Mouse (Mus musculus) lung, adult 2 months (tissue): Measurements from ENCODE around the gene Icos. TPM values are rescaled to one million over a fixed set of nuclear protein-coding genes. Genes with fewer than 3 reads are reported as not detected.

Source experiments
- DNase-seq: peaks from one replicate; pipeline ENCODE4 v3.0.0; 2022
- H3K4me1 ChIP-seq: fragments of 200-500 bp; 2 replicates; pipeline ENCODE4 v1.6.1; 2011; ENCODE audit warnings: low read length; ENCODE audit not compliant: control insufficient read depth, insufficient read depth
- H3K4me3 ChIP-seq: fragments of 200-500 bp; replicated peaks from 2 replicates; pipeline ENCODE3; 2011; ENCODE audit warnings: low read depth, mild to moderate bottlenecking, control low read depth, low read length; ENCODE audit errors: extremely low read depth
- CTCF ChIP-seq: fragments of 200-500 bp; IDR thresholded peaks from 2 replicates; pipeline ENCODE4 v1.5.1; 2011; ENCODE audit warnings: mild to moderate bottlenecking, low read length, control low read depth; ENCODE audit not compliant: insufficient read depth
- POLR2A ChIP-seq: fragments of 200-500 bp; IDR thresholded peaks from 2 replicates; pipeline ENCODE4 v1.6.1; 2011; ENCODE audit warnings: low read depth, mild to moderate bottlenecking, control low read depth, low read length, borderline replicate concordance; ENCODE audit errors: extremely low read depth
- WGBS: fragments of 180-500 bp; shearing (Covaris S2); methylation state at CpG from one replicate; pipeline ENCODE4 v1.1.7; 2018; 5-methylcytosine and 5-hydroxymethylcytosine counted together
- polyA plus RNA-seq: library from polyadenylated mRNA; depleted of rRNA; stranded (reverse); fragments of >200 nt; gene quantifications from 2 replicates; pipeline ENCODE4 v1.2.3, GENCODE M21; 2012; rRNA removed

Icos gene
- polyA plus RNA-seq, 1 experiment: 0.60 TPM

DNA sequence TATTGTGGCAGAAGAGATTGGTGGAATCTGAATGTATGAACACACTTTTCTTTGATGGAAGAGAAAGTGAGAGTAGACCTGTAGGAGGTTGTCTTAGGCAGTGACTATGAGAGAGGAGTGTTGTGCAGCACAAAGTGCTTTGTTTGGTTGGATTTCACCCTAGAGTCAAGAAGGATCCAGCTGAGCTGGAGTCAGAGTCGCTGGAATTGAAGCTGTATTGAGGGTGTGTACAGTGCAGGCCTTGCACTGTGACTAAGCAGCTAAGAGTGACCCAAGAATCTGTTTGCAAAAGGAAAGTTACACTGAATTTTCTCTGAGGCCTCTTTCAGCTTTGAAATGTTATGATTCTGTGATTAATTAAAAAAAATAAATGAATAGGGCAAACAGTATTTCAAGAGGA, 52.2 kb downstream of the Icos start:
- no peak overlapping the region for H3K4me3 ChIP-seq
- TF ChIP-seq POLR2A: no peak
- TF ChIP-seq CTCF: no peak
- H3K4me1 ChIP-seq: no peaks in the 10 kb centered on the region
- WGBS: 27% methylated on average over 1 of the region's 1 CpGs
- DNase-seq: no peak

DNA sequence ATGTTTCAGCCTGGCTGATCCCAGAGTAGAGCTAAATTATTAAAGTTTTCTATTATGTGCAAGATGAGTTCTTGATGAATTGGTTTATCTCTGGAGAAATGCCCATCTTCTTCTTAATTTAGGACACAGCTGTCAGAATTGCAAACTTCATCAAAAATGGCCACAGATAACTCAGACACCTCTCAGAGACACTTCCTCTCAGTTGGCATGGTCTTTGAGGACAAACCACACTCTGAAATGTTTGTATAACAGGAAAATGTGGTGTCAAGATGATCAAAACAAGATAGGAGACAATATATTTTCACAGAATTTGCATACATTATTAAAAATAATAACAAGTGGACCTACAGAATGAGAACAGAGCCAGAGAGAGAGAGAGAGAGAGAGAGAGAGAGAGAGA, 52.8 kb downstream of the Icos start:
- DNase-seq: no peak
- Histone ChIP-seq H3K4me3 (no peak overlapping the region), H3K4me1 (no peaks in the 10 kb centered on the region)
- TF ChIP-seq POLR2A: no peak
- TF ChIP-seq CTCF: no peak

DNA sequence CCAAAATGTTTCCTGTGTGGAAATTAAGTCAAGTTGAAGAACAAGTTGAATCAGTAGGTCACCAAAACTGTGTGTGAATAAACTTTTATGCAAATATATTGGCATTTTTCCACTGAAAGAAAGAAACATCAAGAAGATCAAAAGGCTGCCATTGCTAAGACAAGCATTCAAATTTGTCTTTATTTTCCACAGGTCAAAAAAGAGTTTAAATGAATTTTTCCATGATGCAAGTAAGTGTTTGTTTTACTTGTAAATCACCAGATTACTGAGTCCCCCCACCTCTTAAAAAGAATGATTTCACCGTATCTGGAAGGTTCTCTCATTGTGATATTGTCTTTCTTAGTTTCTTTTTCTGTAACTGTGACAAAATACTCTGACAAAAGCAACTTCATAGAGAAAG, 57.5 kb downstream of the Icos start:
- H3K4me3 ChIP-seq: no peak overlapping the region
- H3K4me1 ChIP-seq: no peaks in the 10 kb centered on the region
- DNase-seq: no peak
- 62% methylated on average over 1 of the region's 1 CpGs for WGBS
- TF ChIP-seq CTCF (no peak), POLR2A (no peak)

DNA sequence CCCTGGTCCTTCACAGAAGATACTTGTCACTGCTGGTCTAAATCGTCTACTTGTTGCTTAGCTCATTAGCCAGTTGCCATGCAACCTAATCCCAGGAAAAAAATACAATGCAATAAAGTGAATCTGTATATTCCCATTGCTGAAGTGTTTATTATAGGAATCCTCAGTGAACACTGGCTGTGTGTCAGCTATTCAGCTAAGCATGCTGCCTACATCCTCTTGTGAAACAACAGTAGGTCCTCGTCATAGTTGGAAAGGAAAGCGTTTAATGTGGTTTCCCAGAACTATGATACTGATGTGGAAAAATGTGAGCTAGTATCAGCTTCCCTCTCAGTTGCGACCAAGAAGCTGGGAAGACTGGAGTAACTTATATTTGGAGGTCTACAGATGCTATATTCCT, 60.5 kb downstream of the Icos start:
- DNase-seq: no peak
- Histone ChIP-seq H3K4me1 (no peaks in the 10 kb centered on the region), H3K4me3 (no peak overlapping the region)
- TF ChIP-seq CTCF: no peak
- no peak for TF ChIP-seq POLR2A
- WGBS: 35% methylated on average over 4 of the region's 4 CpGs

DNA sequence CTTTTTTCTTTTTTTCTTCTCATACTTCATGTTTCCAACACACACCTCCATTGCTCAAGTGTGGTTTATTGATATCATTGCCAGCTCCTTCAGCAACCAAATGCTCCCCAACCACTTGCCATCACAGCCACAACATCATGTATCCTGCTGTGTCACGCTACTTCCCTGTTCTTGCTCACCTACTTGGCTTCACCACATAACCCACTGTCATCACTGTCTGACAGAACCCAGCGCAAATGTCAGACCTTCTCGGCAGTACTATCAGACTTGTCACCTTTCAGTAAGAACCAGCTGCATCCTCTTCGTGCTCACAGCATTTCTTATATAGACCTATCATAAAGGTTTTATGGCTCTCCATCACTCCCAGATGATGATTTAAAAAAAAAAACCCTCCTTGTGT, 61.6 kb downstream of the Icos start:
- Histone ChIP-seq H3K4me3 (no peak overlapping the region), H3K4me1 (no peaks in the 10 kb centered on the region)
- no peak for DNase-seq
- 80% methylated on average over 4 of the region's 4 CpGs for WGBS
- TF ChIP-seq POLR2A (no peak), CTCF (no peak)

DNA sequence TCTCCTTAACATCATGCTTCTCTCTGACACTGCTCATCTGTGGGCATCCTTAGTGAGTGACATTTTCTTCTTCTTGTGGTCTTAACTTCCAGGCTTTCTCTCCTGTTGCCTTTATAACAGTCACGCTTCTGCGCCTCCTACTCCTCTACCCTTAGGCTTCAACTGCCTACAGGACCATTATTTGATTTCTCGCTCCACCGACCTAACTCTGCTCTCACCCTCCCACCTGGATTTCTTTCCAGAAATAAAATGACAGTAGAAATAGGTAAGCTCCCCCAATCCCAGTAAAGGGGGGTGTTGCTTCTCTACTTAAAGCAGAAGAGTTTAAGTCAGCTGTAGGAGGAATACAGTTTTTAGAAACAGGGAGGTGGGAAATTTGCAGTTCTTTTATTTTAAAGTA, 62.7 kb downstream of the Icos start:
- DNase-seq: no peak
- 93% methylated on average over 4 of the region's 4 CpGs for WGBS
- TF ChIP-seq POLR2A (no peak), CTCF (no peak)
- Histone ChIP-seq H3K4me3 (no peak overlapping the region), H3K4me1 (no peaks in the 10 kb centered on the region)

DNA sequence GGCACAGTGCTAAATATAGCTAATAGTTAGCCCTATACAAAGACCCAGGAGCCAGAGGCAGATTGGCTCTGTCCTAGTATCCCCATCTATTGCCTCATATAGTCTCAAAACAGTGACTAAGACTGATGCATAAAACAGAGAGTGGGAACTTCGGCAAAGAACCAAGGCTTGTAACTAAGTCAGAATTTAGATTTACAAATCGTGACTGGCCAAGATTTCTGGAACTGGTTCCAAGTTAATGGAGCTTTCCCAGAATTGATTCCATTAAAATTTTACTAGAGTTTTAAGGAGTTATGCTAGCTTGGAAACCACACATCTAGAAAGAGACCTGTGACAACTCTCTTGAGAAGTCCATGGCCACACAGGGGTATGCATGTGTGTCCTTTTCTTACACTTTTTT, 65.1 kb downstream of the Icos start:
- Histone ChIP-seq H3K4me1 (no peaks in the 10 kb centered on the region), H3K4me3 (no peak overlapping the region)
- DNase-seq: no peak
- no peak for TF ChIP-seq POLR2A
- TF ChIP-seq CTCF: no peak
- 67% methylated on average over 2 of the region's 2 CpGs for WGBS

DNA sequence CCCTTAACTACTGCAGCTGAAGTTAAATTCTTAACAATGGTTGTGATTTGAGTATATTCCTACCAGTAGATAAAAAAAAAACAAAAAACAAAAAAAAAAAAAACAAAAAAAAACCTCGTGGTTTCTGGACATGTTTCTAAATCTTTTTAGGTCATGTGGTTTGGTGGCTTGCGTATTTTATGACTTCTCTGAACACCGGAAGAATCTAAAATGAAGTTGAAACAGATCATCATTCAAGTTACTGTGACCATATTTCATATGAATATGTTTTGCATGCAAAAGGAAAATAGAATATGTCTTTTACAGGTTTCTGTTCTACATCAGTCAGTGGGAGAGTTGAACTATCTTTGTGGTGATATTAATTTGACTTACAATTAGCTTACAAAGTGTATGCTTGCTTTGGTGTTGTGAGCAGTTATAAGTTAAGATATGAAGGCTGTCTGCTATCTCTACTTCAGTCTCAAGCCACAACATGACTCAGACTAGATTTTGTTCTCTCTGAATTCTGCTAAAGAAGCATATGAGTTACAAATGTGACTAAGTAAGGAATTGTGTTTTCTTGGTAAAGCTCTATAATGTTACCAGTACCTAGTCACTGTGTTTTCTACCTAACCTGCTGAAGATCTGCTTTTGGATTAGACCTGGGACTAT, 68.5 kb downstream of the Icos start:
- TF ChIP-seq POLR2A: no peak
- no peak for TF ChIP-seq CTCF
- Histone ChIP-seq H3K4me3 (no peak overlapping the region), H3K4me1 (no peaks in the 10 kb centered on the region)
- WGBS: 66% methylated on average over 3 of the region's 3 CpGs
- DNase-seq: no peak

DNA sequence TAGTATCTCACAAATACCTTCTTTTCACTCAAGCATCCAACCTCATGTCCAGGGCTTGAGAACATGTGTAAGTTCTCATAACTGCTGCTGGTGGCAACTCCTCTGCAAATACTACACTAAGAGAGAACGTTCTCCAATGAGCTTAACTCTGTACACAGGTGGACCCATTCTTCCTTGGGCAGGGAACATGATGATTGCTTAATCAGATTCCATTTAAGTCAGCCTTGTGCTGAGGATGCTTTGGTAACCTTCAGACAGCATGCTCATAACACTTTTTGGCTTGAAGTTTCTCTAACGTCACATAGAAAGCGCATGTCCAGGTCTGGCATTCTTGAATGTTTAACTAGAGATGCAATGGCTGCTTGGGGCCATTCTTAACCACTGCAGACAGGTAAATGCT, 69.6 kb downstream of the Icos start:
- WGBS: 76% methylated on average over 3 of the region's 3 CpGs
- no peak overlapping the region for H3K4me3 ChIP-seq
- TF ChIP-seq CTCF: no peak
- no peak for TF ChIP-seq POLR2A
- no peak for DNase-seq
- no peaks in the 10 kb centered on the region for H3K4me1 ChIP-seq

Other genes with a start within 250 kb of the Icos start
- 0.18 and 0.19 TPM in 2 replicates for gene Ctla4, start 90.9 kb upstream of the Icos start, polyA plus RNA-seq